Mouse (Mus musculus): ENCODE results near the gene Il6st. TPM values are rescaled to one million over a fixed set of nuclear protein-coding genes. Genes with fewer than 3 reads are reported as not detected.

The Il6st gene
- 50.0 and 68.2 TPM in 2 replicates for polyA plus RNA-seq (2014; fragmentation: Nextera tagmentation; extraction: Ambion mirVana)

GRCm38 (mm10) chr13:112463868-112464625 lies at the start of gene Il6st:
Il6st (plus strand) TSS chr13:112464070.
- Histone ChIP-seq H3K4me2 (peak within 1 kb of the TSS; percentile 80), H3K27me3 (ENCODE audit: control insufficient read depth, insufficient read depth, low read length) (no peaks in the 10 kb centered on the region), H3K36me3 (ENCODE audit: control insufficient read depth, insufficient read depth, low read length) (no peaks in the 10 kb centered on the region), H3K4me1 (ENCODE audit: control insufficient read depth, insufficient read depth, low read length) (peaks cover 26% of the 10 kb centered on the region), H3K9me3 (replicated peaks; ENCODE audit: control insufficient read depth, low read length) (no peaks in the 10 kb centered on the region), H3K9ac (ENCODE audit: low read depth, low read length) (peak within 1 kb of the TSS; percentile 96), H3K27ac (ENCODE audit: low read depth, low read length) (peak within 1 kb of the TSS; percentile 93), H3K4me3 (ENCODE audit: low read depth, low read length) (peak within 1 kb of the TSS; percentile 94)
- under 1% methylated on average over 74 of the region's 85 CpGs for WGBS (ENCODE audit: insufficient replicate concordance)
- peak; percentile 100 for ATAC-seq (replicated peaks; ENCODE audit: insufficient number of reproducible peaks, low FRiP score, low TSS enrichment)

GRCm38 (mm10) chr13:112415896-112416295 lies 48.0 kb upstream of the Il6st start:
- no peak for ATAC-seq (replicated peaks; ENCODE audit: insufficient number of reproducible peaks, low FRiP score, low TSS enrichment)
- no peaks in the 10 kb centered on the region for H3K27me3 ChIP-seq (ENCODE audit: control insufficient read depth, insufficient read depth, low read length)
- no peaks in the 10 kb centered on the region for H3K36me3 ChIP-seq (ENCODE audit: control insufficient read depth, insufficient read depth, low read length)
- no peak overlapping the region for H3K4me2 ChIP-seq
- no peak overlapping the region for H3K27ac ChIP-seq (ENCODE audit: low read depth, low read length)
- H3K9me3 ChIP-seq (replicated peaks; ENCODE audit: control insufficient read depth, low read length), result no peaks in the 10 kb centered on the region
- WGBS (ENCODE audit: insufficient replicate concordance), result 75% methylated on average over 6 of the region's 6 CpGs
- peaks cover 16% of the 10 kb centered on the region for H3K4me1 ChIP-seq (ENCODE audit: control insufficient read depth, insufficient read depth, low read length)
- no peak overlapping the region for H3K9ac ChIP-seq (ENCODE audit: low read depth, low read length)
- H3K4me3 ChIP-seq (ENCODE audit: low read depth, low read length), result no peak overlapping the region

GRCm38 (mm10) chr13:112416410-112417162 lies 47.3 kb upstream of the Il6st start:
- Histone ChIP-seq H3K4me3 (ENCODE audit: low read depth, low read length) (no peak overlapping the region), H3K4me1 (ENCODE audit: control insufficient read depth, insufficient read depth, low read length) (peaks cover 16% of the 10 kb centered on the region), H3K27me3 (ENCODE audit: control insufficient read depth, insufficient read depth, low read length) (no peaks in the 10 kb centered on the region), H3K27ac (ENCODE audit: low read depth, low read length) (peak overlapping the region; percentile 54; the same call in 1 of the 2 replicates), H3K36me3 (ENCODE audit: control insufficient read depth, insufficient read depth, low read length) (no peaks in the 10 kb centered on the region), H3K9me3 (replicated peaks; ENCODE audit: control insufficient read depth, low read length) (no peaks in the 10 kb centered on the region), H3K4me2 (peak overlapping the region; percentile 29; the same call in 1 of the 2 replicates), H3K9ac (ENCODE audit: low read depth, low read length) (0 out of 2 replicates have a peak overlapping the region, but pooled peaks have one; percentile 28)
- WGBS (ENCODE audit: insufficient replicate concordance), result 18% methylated on average over 8 of the region's 8 CpGs
- ATAC-seq (replicated peaks; ENCODE audit: insufficient number of reproducible peaks, low FRiP score, low TSS enrichment), result no peak

- Histone ChIP-seq H3K36me3 (ENCODE audit: control insufficient read depth, insufficient read depth, low read length) (no peaks in the 10 kb centered on the region), H3K4me1 (ENCODE audit: control insufficient read depth, insufficient read depth, low read length) (peaks cover 17% of the 10 kb centered on the region), H3K9me3 (replicated peaks; ENCODE audit: control insufficient read depth, low read length) (no peaks in the 10 kb centered on the region), H3K4me3 (ENCODE audit: low read depth, low read length) (no peak overlapping the region), H3K27ac (ENCODE audit: low read depth, low read length) (0 out of 2 replicates have a peak overlapping the region, but pooled peaks have one; percentile 54), H3K4me2 (no peak overlapping the region), H3K9ac (ENCODE audit: low read depth, low read length) (no peak overlapping the region), H3K27me3 (ENCODE audit: control insufficient read depth, insufficient read depth, low read length) (no peaks in the 10 kb centered on the region)
- no peak for ATAC-seq (replicated peaks; ENCODE audit: insufficient number of reproducible peaks, low FRiP score, low TSS enrichment)
- WGBS (ENCODE audit: insufficient replicate concordance), result 21% methylated on average over 4 of the region's 4 CpGs
These were observed 46.7 kb upstream of the Il6st start for GRCm38 (mm10) chr13:112417163-112417523.

- Histone ChIP-seq H3K4me2 (no peak overlapping the region), H3K4me3 (ENCODE audit: low read depth, low read length) (no peak overlapping the region), H3K27me3 (ENCODE audit: control insufficient read depth, insufficient read depth, low read length) (no peaks in the 10 kb centered on the region), H3K27ac (ENCODE audit: low read depth, low read length) (no peak overlapping the region), H3K9me3 (replicated peaks; ENCODE audit: control insufficient read depth, low read length) (no peaks in the 10 kb centered on the region), H3K9ac (ENCODE audit: low read depth, low read length) (no peak overlapping the region), H3K36me3 (ENCODE audit: control insufficient read depth, insufficient read depth, low read length) (no peaks in the 10 kb centered on the region), H3K4me1 (ENCODE audit: control insufficient read depth, insufficient read depth, low read length) (peaks cover 19% of the 10 kb centered on the region)
- WGBS (ENCODE audit: insufficient replicate concordance), result 57% methylated on average over 2 of the region's 2 CpGs
- ATAC-seq (replicated peaks; ENCODE audit: insufficient number of reproducible peaks, low FRiP score, low TSS enrichment), result no peak
These were observed 45.9 kb upstream of the Il6st start for GRCm38 (mm10) chr13:112417861-112418423.

GRCm38 (mm10) chr13:112418595-112418994 lies 45.3 kb upstream of the Il6st start:
- no peaks in the 10 kb centered on the region for H3K27me3 ChIP-seq (ENCODE audit: control insufficient read depth, insufficient read depth, low read length)
- H3K27ac ChIP-seq (ENCODE audit: low read depth, low read length), result no peak overlapping the region
- no peak for ATAC-seq (replicated peaks; ENCODE audit: insufficient number of reproducible peaks, low FRiP score, low TSS enrichment)
- H3K4me3 ChIP-seq (ENCODE audit: low read depth, low read length), result no peak overlapping the region
- H3K4me2 ChIP-seq, result no peak overlapping the region
- 81% methylated on average over 4 of the region's 4 CpGs for WGBS (ENCODE audit: insufficient replicate concordance)
- no peaks in the 10 kb centered on the region for H3K9me3 ChIP-seq (replicated peaks; ENCODE audit: control insufficient read depth, low read length)
- H3K9ac ChIP-seq (ENCODE audit: low read depth, low read length), result no peak overlapping the region
- no peaks in the 10 kb centered on the region for H3K36me3 ChIP-seq (ENCODE audit: control insufficient read depth, insufficient read depth, low read length)
- H3K4me1 ChIP-seq (ENCODE audit: control insufficient read depth, insufficient read depth, low read length), result peaks cover 19% of the 10 kb centered on the region

GRCm38 (mm10) chr13:112424212-112424611 lies 39.7 kb upstream of the Il6st start:
- no peaks in the 10 kb centered on the region for H3K27me3 ChIP-seq (ENCODE audit: control insufficient read depth, insufficient read depth, low read length)
- H3K4me3 ChIP-seq (ENCODE audit: low read depth, low read length), result no peak overlapping the region
- peak overlapping the region; percentile 91 for H3K27ac ChIP-seq (ENCODE audit: low read depth, low read length)
- H3K9me3 ChIP-seq (replicated peaks; ENCODE audit: control insufficient read depth, low read length), result no peaks in the 10 kb centered on the region
- no peak for ATAC-seq (replicated peaks; ENCODE audit: insufficient number of reproducible peaks, low FRiP score, low TSS enrichment)
- H3K4me1 ChIP-seq (ENCODE audit: control insufficient read depth, insufficient read depth, low read length), result peaks cover 29% of the 10 kb centered on the region
- WGBS (ENCODE audit: insufficient replicate concordance), result 72% methylated on average over 2 of the region's 2 CpGs
- no peaks in the 10 kb centered on the region for H3K36me3 ChIP-seq (ENCODE audit: control insufficient read depth, insufficient read depth, low read length)
- no peak overlapping the region for H3K9ac ChIP-seq (ENCODE audit: low read depth, low read length)
- no peak overlapping the region for H3K4me2 ChIP-seq

- H3K27ac ChIP-seq (ENCODE audit: low read depth, low read length), result peak overlapping the region; percentile 91
These were observed 39.2 kb upstream of the Il6st start for GRCm38 (mm10) chr13:112424635-112425034.

More at GRCm38 (mm10) chr13:112424635-112425034, 39.2 kb upstream of the Il6st start:
- 40% methylated on average over 7 of the region's 7 CpGs for WGBS (ENCODE audit: insufficient replicate concordance)
- H3K4me3 ChIP-seq (ENCODE audit: low read depth, low read length), result no peak overlapping the region
- no peaks in the 10 kb centered on the region for H3K27me3 ChIP-seq (ENCODE audit: control insufficient read depth, insufficient read depth, low read length)
- H3K4me1 ChIP-seq (ENCODE audit: control insufficient read depth, insufficient read depth, low read length), result peaks cover 29% of the 10 kb centered on the region
- no peak overlapping the region for H3K9ac ChIP-seq (ENCODE audit: low read depth, low read length)
- no peaks in the 10 kb centered on the region for H3K36me3 ChIP-seq (ENCODE audit: control insufficient read depth, insufficient read depth, low read length)
- peak overlapping the region; percentile 20; the same call in 1 of the 2 replicates for H3K4me2 ChIP-seq
- ATAC-seq (replicated peaks; ENCODE audit: insufficient number of reproducible peaks, low FRiP score, low TSS enrichment), result no peak
- H3K9me3 ChIP-seq (replicated peaks; ENCODE audit: control insufficient read depth, low read length), result no peaks in the 10 kb centered on the region
